Mouse (Mus musculus) cortical plate, adult 2 months (tissue): ENCODE data around the gene Clmp. TPM values are rescaled to one million over a fixed set of nuclear protein-coding genes. Genes with fewer than 3 reads are reported as not detected.
"Not testable (repeated sequence)": the region's sequence is repeated elsewhere in the genome, so short reads cannot be mapped to it uniquely, and the experiment has no call there.

Experiments used
- H3K27ac ChIP-seq: fragments of 200-500 bp; 2 replicates; pipeline ENCODE4 v1.5.1; 2012; ENCODE audit warnings: low read length, control low read depth, inconsistent platforms; ENCODE audit not compliant: insufficient read depth
- H3K4me1 ChIP-seq: fragments of 200-500 bp; 2 replicates; pipeline ENCODE4 v1.6.1; 2011; ENCODE audit warnings: low read length; ENCODE audit not compliant: control insufficient read depth, insufficient read depth
- H3K4me3 ChIP-seq: fragments of 200-500 bp; 2 replicates; pipeline ENCODE4 v1.5.1; 2011; ENCODE audit warnings: mild to moderate bottlenecking, low read length, control low read depth; ENCODE audit not compliant: insufficient read depth
- CTCF ChIP-seq: fragments of 200-500 bp; IDR thresholded peaks from 2 replicates; pipeline ENCODE4 v1.5.1; 2011; ENCODE audit warnings: mild to moderate bottlenecking, control low read depth, low read length; ENCODE audit not compliant: insufficient read depth; ENCODE audit errors: extremely low read depth
- POLR2A ChIP-seq: fragments of 200-500 bp; IDR thresholded peaks from 2 replicates; pipeline ENCODE4 v1.6.1; 2011; ENCODE audit warnings: mild to moderate bottlenecking, low read length, control low read depth; ENCODE audit not compliant: insufficient read depth; ENCODE audit errors: extremely low read depth
- polyA plus RNA-seq: library from polyadenylated mRNA; depleted of rRNA; stranded (reverse); fragments of >200 nt; gene quantifications from 2 replicates; pipeline ENCODE4 v1.2.3, GENCODE M21; 2012

Gene Clmp
- polyA plus RNA-seq, 1 experiment, result 9.5 TPM

DNA sequence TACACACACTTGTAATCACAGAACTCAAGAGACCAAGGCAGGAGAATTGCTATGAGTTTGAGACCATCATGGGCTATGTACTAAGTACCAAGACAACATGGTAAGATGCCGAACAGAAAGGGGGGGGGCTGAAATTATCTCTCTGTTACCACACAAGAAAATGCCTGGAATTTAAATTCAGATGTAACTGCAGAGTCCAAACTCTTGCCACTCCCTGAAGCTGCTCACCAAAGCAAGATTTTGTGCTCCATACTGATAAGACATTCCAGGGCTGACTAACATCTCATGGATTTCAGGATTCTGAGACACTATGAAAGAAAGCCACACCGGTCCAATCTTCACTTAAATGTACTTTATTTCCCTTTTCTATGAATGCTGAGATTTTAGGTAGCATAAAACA lies 109.8 kb downstream of the Clmp start:
- H3K4me1 ChIP-seq, result no peaks in the 10 kb centered on the region
- TF ChIP-seq POLR2A (no peak), CTCF (no peak)
- no peak overlapping the region for H3K4me3 ChIP-seq
- no peak overlapping the region for H3K27ac ChIP-seq

DNA sequence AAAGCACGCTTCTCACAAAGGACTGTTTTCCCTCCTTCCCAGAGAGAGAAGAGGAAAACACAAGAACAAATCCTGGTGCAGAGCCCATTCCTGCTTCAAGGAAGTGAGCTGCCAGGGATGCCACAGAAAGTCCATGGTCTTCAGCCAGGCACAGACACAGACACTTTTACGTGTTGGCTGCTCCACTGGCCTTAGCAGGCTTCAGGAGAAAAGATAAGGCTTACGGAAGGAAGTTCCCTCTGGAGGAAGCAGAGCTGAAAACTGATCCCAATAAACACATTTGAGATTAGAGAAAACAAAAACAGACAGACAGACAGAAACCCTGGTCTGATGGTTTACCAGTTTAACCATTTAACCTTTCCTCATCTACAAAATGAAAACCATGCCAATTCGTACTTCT lies 110.3 kb downstream of the Clmp start:
- Histone ChIP-seq H3K4me3 (no peak overlapping the region), H3K4me1 (no peaks in the 10 kb centered on the region), H3K27ac (no peak overlapping the region)
- TF ChIP-seq POLR2A (no peak), CTCF (no peak)

DNA sequence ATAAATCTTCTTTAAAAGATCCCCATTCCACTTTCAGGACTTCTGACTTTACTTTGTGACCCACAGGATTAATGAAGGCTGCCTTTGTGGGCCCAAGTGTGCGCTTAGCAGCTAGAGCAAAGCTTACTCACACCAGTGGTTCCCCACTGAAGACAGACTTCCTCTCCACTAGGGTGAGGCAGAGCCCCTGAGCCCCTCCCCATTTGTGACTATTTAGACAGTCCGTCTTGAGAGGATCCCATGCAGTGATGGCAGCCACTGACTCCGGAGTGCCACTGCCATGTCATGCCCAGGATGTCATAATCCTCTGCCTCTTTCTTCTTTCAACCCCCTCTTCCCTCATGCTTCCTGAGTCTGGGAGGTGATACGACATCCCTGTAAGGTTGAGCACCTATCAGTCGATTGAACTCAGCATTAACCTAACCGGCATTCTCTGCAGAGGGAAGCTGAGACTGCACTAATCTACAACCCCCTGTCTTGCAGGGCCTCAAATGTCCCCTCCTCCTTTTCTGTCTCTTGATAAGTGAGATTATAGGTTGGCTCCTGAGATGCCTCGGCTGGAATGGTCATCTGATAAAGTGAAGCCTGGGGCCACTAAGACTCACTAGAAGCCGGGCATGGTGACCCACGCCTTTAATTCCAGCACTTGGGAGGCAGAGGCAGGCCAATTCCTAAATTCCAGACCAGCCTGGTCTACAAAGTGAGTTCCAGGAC lies 112.6 kb downstream of the Clmp start:
- Histone ChIP-seq H3K27ac (no peak overlapping the region), H3K4me3 (no peak overlapping the region), H3K4me1 (no peaks in the 10 kb centered on the region)
- TF ChIP-seq CTCF, result no peak
- TF ChIP-seq POLR2A, result no peak

DNA sequence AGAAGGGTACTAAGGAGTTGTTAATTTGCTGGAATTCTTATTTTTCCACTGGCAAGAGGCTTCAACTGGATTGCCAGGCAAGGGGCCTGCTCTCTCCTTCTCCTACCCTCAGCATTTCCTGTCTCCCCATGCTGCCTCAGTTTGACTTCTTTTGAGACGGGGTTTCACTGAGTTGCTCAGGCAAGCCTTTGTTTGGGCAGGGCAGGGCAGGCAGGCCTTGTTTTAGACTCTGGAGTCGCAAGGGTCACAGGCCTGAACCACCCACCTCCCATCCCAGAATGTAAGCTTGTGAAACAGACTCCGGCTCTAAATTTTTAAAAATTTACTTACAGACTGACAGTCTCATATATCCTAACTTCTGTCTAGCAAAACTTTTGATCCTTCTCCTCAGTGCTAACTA lies 113.3 kb downstream of the Clmp start:
- no peak overlapping the region; the same call in 1 of the 2 replicates for H3K4me3 ChIP-seq
- H3K27ac ChIP-seq, result 0 out of 2 replicates have a peak overlapping the region, but pooled peaks have one; percentile 32
- no peak for TF ChIP-seq POLR2A
- no peak for TF ChIP-seq CTCF
- no peaks in the 10 kb centered on the region for H3K4me1 ChIP-seq

DNA sequence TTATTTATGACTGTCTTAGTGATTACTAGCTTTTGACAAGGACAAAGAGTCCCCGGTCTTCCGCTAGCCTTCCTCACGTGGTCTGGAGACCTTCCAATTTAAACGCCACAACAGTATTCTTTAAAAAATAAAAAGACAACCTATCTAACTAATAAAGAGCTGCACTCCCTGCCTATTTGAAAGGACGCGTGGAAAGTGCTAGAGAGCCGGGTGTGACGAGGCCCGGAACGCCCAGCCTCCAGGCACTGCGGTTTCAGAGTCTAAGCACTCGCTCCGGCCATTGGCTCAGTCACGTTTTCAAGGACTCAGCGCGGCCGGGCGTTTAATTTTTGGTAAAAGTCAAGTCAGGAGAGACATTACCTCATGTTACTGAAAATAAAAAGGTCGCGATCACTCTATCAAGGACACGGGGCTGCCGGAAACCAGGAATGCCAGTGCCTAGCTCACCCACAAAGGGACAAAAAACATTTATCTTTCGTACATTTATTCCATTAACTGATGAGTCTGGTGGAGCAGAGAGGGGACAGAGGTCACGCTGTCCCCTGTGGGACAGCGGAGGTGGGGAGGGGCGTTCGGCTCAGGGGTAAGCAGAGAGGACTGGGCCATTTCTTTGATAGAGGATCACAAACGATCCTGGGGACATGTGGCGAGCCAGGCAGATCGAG lies 114.2 kb downstream of the Clmp start:
- Histone ChIP-seq H3K27ac (peak overlapping the region; percentile 100), H3K4me3 (peak overlapping the region; percentile 81)
- TF ChIP-seq POLR2A (peak; percentile 63; the same call in 1 of the 2 replicates), CTCF (no peak)

DNA sequence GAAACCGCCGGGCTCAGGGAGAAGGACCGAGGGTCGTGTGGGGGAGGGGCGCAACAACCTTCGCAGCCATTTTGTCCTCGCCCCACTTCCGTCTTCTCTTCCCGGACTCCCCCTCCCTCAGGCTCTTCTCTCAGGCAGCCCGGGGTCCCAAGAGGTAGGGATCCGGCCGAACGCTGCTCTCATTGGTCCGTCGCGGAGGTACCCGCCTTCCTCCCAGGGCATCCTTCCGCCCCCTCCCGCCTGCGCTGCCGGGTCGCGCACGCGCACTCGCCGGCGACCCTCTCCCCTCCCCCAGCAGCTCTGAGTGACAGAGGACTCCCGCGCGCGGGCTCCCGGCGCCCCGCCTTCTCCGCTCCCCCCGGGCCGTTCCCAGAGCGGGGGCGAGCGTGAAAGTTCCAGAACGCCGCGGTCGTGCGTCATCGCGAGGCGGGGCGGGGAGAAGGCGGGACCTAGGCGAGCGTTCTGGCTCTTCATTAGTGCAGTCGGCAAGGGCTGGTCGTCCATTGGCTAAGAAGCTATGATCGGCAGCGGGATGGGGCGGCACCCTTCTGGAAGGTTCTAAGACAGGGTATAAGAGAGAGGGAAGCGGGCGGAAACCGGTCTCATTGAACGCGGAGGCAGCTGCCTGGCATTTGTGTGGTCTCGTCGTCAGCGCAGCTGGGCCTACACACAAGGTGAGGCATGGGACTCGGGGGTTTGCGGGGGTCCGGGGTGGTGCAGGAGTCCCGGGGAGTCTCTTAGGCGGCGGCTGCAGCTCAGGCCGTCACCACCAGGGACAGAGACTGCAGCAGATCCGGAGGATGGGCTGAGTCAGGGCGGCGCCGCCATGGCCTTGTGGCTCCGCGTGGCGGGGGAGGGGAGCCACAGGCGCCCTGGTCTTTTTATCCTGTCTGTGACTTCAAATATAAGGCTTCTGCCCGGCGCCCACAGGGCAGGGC lies 115.2 kb downstream of the Clmp start, which contains the start of gene Hspa8:
Gene Hspa8, plus strand, starts transcription at position 310 of the 938 bp plus-strand sequence.
- H3K27ac ChIP-seq, result peak within 1 kb of the TSS; percentile 100
- H3K4me3 ChIP-seq, result peak within 1 kb of the TSS; percentile 81
- H3K4me1 ChIP-seq, result peaks cover 5% of the 10 kb centered on the region
- TF ChIP-seq POLR2A (peak; percentile 100), CTCF (no peak)

More for the DNA sequence above, 114.2 kb downstream of the Clmp start:
- peaks cover 2% of the 10 kb centered on the region; the same call in 1 of the 2 replicates for H3K4me1 ChIP-seq

DNA sequence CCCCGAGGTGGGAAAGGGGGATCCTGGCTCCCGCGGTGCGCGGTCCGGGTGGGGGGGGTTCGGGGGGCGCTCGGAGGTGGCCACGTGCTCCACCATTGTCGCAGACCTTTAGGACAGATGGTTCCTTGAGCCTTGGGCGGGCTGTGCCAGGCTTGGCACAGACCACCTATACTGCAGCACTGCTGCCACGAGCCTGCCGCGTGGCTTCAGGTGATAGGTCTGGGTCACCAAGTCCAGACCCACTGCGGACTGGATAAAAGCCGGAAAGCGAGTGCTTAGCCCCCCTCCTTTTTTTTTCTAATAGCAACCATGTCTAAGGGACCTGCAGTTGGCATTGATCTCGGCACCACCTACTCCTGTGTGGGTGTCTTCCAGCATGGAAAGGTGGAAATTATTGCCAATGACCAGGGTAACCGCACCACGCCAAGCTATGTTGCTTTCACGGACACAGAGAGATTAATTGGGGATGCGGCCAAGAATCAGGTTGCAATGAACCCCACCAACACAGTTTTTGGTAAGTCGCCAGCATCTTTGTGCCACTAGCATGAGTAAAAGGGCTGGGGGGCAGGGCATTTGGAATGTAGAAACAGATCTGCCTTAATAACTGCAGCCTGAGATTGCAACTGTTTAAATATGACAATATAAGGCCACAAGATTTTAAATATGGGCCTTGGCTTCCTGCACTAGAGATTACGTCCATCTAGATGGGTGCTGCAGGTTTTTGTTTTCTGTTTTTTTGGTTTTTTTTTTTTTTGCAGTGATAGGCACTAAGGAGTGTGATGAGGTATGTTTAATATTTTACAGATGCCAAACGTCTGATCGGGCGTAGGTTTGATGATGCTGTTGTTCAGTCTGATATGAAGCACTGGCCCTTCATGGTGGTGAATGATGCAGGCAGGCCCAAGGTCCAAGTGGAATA lies 116.1 kb downstream of the Clmp start:
- H3K4me3 ChIP-seq, result peak overlapping the region; percentile 62
- H3K27ac ChIP-seq, result 0 out of 2 replicates have a peak overlapping the region, but pooled peaks have one; percentile 75
- H3K4me1 ChIP-seq, result not testable (repeated sequence)

DNA sequence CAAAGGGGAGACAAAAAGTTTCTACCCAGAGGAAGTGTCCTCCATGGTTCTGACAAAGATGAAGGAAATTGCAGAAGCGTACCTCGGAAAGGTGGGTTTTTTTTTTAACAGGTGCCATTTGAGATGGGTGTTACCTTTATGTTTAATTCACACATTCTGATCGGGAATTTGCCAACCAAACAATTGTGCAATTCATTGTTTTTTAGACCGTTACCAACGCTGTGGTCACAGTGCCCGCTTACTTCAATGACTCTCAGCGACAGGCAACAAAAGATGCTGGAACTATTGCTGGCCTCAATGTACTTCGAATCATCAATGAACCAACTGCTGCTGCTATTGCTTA lies 116.7 kb downstream of the Clmp start:
- Histone ChIP-seq H3K4me3 (peak overlapping the region; percentile 62), H3K4me1 (peaks cover 10% of the 10 kb centered on the region)
- not testable (repeated sequence) for H3K27ac ChIP-seq

DNA sequence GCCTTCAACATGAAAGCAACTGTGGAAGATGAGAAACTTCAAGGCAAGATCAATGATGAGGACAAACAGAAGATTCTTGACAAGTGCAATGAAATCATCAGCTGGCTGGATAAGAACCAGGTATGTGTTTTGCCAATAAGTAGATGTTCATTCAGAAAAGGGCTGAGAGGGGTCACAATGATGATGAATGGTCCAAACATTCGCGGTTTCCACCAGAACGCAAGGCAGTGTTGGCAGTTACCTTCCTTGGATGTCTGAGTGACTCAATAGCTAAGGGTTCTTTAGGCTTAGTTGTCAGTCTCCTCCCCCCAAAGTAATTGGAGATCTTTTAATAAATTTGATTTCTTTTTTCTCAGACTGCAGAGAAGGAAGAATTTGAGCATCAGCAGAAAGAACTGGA lies 118.8 kb downstream of the Clmp start:
- peaks cover 14% of the 10 kb centered on the region for H3K4me1 ChIP-seq

More for the DNA sequence above, 118.8 kb downstream of the Clmp start:
- not testable (repeated sequence) for H3K27ac ChIP-seq, H3K4me3 ChIP-seq
